Mouse (Mus musculus) neural tube, postnatal 0 days (tissue): ENCODE data around the gene Tsen34. TPM values are rescaled to one million over a fixed set of nuclear protein-coding genes. Genes with fewer than 3 reads are reported as not detected.
A peak's percentile ranks its signal among the peaks of the same experiment; 100 is the strongest.

Experiments
- microRNA-seq: library from miRNA; unstranded; fragments of <30 nt; microRNA quantifications from one replicate; pipeline ENCODE4, GENCODE M21; 2016
- polyA plus RNA-seq: library from polyadenylated mRNA; unstranded; fragments of >200 nt; fragmentation: Nextera tagmentation; extraction: Ambion mirVana; gene quantifications from 2 replicates; pipeline ENCODE4 v1.2.1, GENCODE M21; 2015

The Tsen34 gene
- 279 and 315 TPM in 2 replicates for polyA plus RNA-seq

DNA sequence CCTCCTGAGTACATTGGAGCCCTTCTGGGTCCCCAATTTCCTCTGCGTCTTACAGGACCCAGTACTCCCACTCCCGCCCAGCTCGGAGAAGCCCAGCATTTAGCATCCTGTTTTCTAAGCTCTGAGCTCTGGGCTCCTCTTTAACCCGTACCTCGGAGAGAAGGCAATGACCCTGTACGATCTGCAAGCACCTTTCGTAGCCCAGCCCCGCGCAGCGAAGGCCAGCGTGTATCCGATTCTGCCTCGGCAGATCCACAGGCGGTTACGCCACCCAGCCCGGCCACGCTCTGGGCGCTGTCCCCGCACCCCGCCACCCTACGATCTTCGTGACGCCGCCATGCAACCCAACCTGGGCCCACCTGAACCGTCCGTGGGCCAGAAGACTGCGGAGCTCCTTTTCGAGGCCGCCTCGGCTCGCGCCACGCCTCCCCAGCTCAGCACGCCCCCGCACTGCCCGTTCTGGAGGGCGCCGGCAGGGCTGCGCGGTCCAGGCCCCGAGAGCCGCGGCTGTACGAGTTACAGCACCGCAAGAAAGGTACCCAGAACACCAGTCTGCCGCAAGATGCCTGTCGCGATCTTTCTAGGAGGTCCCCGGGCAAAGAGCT lies at the start of gene Tsen34:
Gene Tsen34, plus strand, starts transcription at position 482 of the 605 bp plus-strand sequence.

GRCm38 (mm10) chr7:3644672-3645487 lies 47.8 kb upstream of the Tsen34 start, which contains the start of gene Cnot3:
Cnot3 (plus strand) TSS chr7:3645268.

DNA sequence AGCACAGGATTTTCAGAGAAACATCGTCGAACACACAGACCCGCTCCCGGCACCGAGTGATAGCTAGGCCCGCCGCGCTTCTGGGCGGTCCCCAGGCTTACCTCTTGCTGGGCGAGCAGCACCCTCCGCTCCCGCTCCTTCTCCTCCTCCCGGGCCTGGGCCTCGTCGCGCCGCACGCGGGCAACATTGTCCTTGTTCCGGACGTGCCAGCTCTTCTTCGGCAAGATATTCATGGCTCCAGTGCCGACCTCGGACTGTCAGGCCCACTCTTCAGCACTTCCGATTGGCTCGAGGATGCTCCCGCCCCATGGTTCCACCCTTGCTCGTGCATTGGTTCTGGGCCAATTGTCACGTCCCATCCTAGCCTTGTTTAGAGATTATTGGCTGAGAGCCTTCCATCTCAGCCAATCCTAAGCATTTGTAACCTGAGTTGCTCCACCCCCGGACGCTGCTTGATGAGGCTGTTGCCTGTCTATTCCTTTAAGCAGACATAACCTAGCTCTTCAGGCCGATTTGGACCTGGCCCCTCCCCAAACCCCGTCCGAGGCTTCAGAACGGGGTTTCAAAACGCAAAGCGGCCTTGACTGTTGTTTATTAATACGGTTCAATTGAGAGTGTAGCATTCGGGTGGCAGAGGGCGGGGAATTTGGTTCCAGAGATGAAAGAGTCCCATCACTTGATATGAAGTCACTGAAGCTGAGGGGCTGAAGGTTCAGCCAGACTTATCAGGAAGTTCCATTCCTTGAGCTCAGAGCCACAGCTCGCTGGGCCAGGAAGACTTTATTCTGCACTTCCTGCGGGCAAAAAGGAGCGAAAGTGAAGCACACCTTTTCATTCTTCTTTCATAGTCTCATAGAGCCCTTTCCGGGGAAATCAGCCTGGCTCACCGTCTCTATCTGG lies 27.2 kb upstream of the Tsen34 start, which contains the start of gene Leng1:
Gene Leng1, minus strand, starts transcription at position 626 of the 900 bp plus-strand sequence.

GRCm38 (mm10) chr7:3677342-3677741 lies 15.3 kb upstream of the Tsen34 start, which contains the start of gene Tmc4:
Tmc4 (minus strand) TSS chr7:3677553.

GRCm38 (mm10) chr7:3692987-3693808 lies 535 bp downstream of the Tsen34 start, which contains the start of gene Mboat7:
Mboat7 (minus strand) TSS chr7:3693523.

GRCm38 (mm10) chr7:3703879-3704441 lies 11.3 kb downstream of the Tsen34 start, which contains the start of gene Rps9:
Rps9 (plus strand) TSS chr7:3703993.

DNA sequence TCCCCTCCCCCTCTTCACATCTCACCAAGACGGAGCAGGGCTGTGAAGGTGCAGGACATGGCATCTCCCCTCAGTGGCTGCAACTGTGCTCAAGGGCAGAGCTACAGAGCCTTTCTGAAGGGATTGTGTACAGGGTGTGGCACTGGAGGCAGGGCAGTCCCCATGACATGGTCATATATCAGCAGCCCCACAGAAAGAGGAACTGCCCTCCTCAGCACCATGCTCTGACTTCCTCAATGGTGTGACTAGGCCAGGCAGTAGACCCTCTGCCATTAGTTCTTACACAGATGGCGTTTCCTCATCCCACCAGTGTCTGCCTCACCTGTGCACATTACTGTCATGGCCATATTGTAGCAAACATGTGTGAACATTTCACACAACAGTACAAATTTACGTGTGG lies 27.6 kb downstream of the Tsen34 start, which contains the start of gene Pirb:
Gene Pirb, minus strand, starts transcription at position 124 of the 400 bp plus-strand sequence.

Small RNA genes within 50 kb of the gene (microRNA-seq; reads per million reads assigned to microRNA genes)
- gene Mir3572: 2.9 reads per million, percentile 1 among the genes with 10 or more reads in this experiment

Other genes starting within 250 kb of the Tsen34 start
- 0.09 TPM in 1 of 2 replicates, not detected in the other for gene Tarm1, start 190.2 kb upstream of the Tsen34 start, polyA plus RNA-seq
- gene Oscar, start 76.7 kb upstream of the Tsen34 start, polyA plus RNA-seq: 0.70 and 0.81 TPM in 2 replicates
- 763 and 806 TPM in 2 replicates for gene Ndufa3, start 75.5 kb upstream of the Tsen34 start, polyA plus RNA-seq
- 39.5 and 40.5 TPM in 2 replicates for gene Tfpt, start 62.9 kb upstream of the Tsen34 start, polyA plus RNA-seq
- gene Prpf31, start 62.9 kb upstream of the Tsen34 start, polyA plus RNA-seq: 67.2 and 73.1 TPM in 2 replicates
- gene Cnot3, start 47.6 kb upstream of the Tsen34 start, polyA plus RNA-seq: 26.0 and 32.7 TPM in 2 replicates
- 13.7 and 13.8 TPM in 2 replicates for gene Leng1, start 27.0 kb upstream of the Tsen34 start, polyA plus RNA-seq
- 5.1 and 5.2 TPM in 2 replicates for gene Tmc4, start 15.3 kb upstream of the Tsen34 start, polyA plus RNA-seq
- 133 and 139 TPM in 2 replicates for gene Mboat7, start 660 bp downstream of the Tsen34 start, polyA plus RNA-seq
- 694 and 758 TPM in 2 replicates for gene Rps9, start 11.1 kb downstream of the Tsen34 start, polyA plus RNA-seq
- 0.37 and 0.45 TPM in 2 replicates for gene Pirb, start 27.5 kb downstream of the Tsen34 start, polyA plus RNA-seq
- not detected in 2 replicates for gene Gm15448, start 132.8 kb downstream of the Tsen34 start, polyA plus RNA-seq
- gene Pira2, start 152.2 kb downstream of the Tsen34 start, polyA plus RNA-seq: 0.12 TPM in 1 of 2 replicates, not detected in the other
- gene Gm14548, start 205.3 kb downstream of the Tsen34 start, polyA plus RNA-seq: 0.17 TPM in 1 of 2 replicates, not detected in the other
- gene Lilra6, start 222.6 kb downstream of the Tsen34 start, polyA plus RNA-seq: 0.06 TPM in 1 of 2 replicates, not detected in the other